Mouse (Mus musculus): ENCODE results near the gene Rft1.

GRCm38 (mm10) chr14:30645066-30645465 lies 9.1 kb upstream of the Rft1 start:
- TF ChIP-seq POLR2A (IDR thresholded peaks at IDR 0.05; ENCODE audit: extremely low read depth, insufficient read depth, low read length) (no peak), CTCF (IDR thresholded peaks at IDR 0.05; ENCODE audit: low read depth, low read length) (no peak)
